Mouse (Mus musculus): Measurements from ENCODE around the gene Ajm1. TPM values are rescaled to one million over a fixed set of nuclear protein-coding genes. Genes with fewer than 3 reads are reported as not detected.
A peak's percentile ranks its signal among the peaks of the same experiment; 100 is the strongest.

The Ajm1 gene
- total and polyA plus RNA-seq, 3 experiments = 0.05 to 1.1 (median 0.35) TPM

DNA sequence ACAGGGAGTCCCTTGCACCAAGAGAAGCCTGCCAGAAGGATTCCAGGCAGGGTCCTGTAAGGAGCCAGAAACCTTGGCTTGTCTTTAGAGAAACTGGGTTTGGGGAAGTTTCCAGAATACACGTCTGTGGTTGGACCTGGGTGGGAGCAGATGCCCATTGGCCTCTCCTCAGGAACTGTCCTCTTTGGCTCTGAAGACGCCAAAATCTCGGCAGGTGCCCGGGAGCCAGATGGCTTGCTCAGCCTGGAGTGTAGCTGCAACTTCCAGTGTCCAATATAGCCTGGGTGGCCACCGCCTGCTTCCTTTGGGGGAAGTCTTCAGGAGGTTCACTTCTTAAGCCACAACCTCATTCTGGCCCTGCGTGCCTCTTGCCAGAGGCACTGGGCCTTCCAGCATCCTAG lies 344 bp upstream of the Ajm1 start:
- H3K4me3 ChIP-seq (ENCODE audit: low read depth, low read length) = no peak overlapping the region
- peaks cover 4% of the 10 kb centered on the region; the same call in 1 of the 2 replicates for H3K27me3 ChIP-seq (ENCODE audit: insufficient read depth, low read length)
- peaks cover 51% of the 10 kb centered on the region for H3K36me3 ChIP-seq (replicated peaks)
- no peak for TF ChIP-seq TAL1 (conservative IDR thresholded peaks at IDR 0.05; ENCODE audit: low read depth, low read length)
- no peak for TF ChIP-seq GATA1 (IDR thresholded peaks at IDR 0.05; ENCODE audit: borderline replicate concordance, low read length)
- ATAC-seq (ENCODE audit: extremely low read depth, insufficient number of reproducible peaks, low FRiP score, poor library complexity, severe bottlenecking) (no peak; the same call in 1 of the 2 replicates), DNase-seq (ENCODE audit: low spot score) (no peak)
- H3K4me1 ChIP-seq (ENCODE audit: insufficient read depth, low read depth, low read length) = peaks cover 28% of the 10 kb centered on the region
- H3K9me3 ChIP-seq (replicated peaks) = peaks cover 38% of the 10 kb centered on the region

- H3K4me1 ChIP-seq (ENCODE audit: insufficient read depth, low read depth, low read length) = peaks cover 30% of the 10 kb centered on the region
- no peak for TF ChIP-seq GATA1 (IDR thresholded peaks at IDR 0.05; ENCODE audit: borderline replicate concordance, low read length)
- TF ChIP-seq GATA2 (IDR thresholded peaks at IDR 0.05; ENCODE audit: borderline replicate concordance, low read depth, low read length) = no peak
- TF ChIP-seq CTCF (IDR thresholded peaks at IDR 0.05; ENCODE audit: low read depth, low read length) = no peak
- peaks cover 39% of the 10 kb centered on the region for H3K36me3 ChIP-seq (replicated peaks)
- no peak overlapping the region for H3K4me3 ChIP-seq (ENCODE audit: low read depth, low read length)
- H3K27me3 ChIP-seq (ENCODE audit: insufficient read depth, low read length) = peaks cover 4% of the 10 kb centered on the region; the same call in 1 of the 2 replicates
- peaks cover 50% of the 10 kb centered on the region for H3K9me3 ChIP-seq (replicated peaks)
- ATAC-seq (ENCODE audit: extremely low read depth, insufficient number of reproducible peaks, low FRiP score, poor library complexity, severe bottlenecking) = no peak
- no peak for DNase-seq (ENCODE audit: low spot score)
Measured at GRCm38 (mm10) chr2:25580621-25581101, 896 bp downstream of the Ajm1 start.

DNA sequence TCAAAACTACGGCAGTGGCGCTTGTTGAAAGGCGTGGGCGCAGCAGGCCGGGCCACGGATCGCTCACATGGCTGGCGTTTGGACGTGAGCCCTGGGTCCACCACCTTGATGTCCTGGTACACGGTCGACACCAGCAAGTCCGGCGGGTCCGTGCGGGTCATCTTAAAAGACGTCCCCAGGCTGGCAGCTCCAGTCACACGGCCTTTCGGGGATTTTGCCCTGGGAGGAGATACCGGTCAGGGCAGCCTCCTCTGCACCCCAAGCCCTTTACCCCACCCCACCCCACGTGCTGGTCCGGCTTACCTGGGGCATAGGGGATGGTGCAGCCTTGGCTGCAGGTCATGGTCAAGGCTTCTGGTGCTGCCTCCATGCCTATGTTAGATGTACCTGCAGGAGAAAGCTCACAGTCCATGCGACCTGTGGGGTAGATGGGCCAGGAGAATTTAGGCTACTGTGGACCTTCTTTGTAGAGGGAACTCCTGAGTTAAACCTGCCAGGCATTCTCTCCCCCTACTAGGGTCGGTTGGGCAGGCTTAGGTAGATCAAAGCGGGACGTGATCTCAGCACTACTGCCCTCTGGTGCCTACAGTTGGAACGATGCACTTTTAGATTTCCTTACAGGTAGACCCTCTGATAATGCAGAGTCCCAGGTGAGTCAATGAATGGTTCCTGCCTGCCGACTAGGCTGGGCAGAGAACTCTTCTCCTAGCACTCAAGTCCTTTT lies 1.7 kb downstream of the Ajm1 start:
- ATAC-seq (ENCODE audit: extremely low read depth, insufficient number of reproducible peaks, low FRiP score, poor library complexity, severe bottlenecking) (no peak), DNase-seq (ENCODE audit: low spot score) (no peak)
- TF ChIP-seq TAL1 (conservative IDR thresholded peaks at IDR 0.05; ENCODE audit: low read depth, low read length) = no peak
- TF ChIP-seq POLR2AphosphoS5 (IDR thresholded peaks at IDR 0.05; ENCODE audit: insufficient replicate concordance, low read depth, low read length) = no peak
- H3K4me3 ChIP-seq (ENCODE audit: low read depth, low read length) = peak overlapping the region; percentile 44; the same call in 1 of the 2 replicates
- peaks cover 31% of the 10 kb centered on the region for H3K36me3 ChIP-seq (replicated peaks)
- H3K9me3 ChIP-seq (replicated peaks) = peaks cover 54% of the 10 kb centered on the region
- H3K27me3 ChIP-seq (ENCODE audit: insufficient read depth, low read length) = peaks cover 4% of the 10 kb centered on the region; the same call in 1 of the 2 replicates
- peaks cover 37% of the 10 kb centered on the region for H3K4me1 ChIP-seq (ENCODE audit: insufficient read depth, low read depth, low read length)

DNA sequence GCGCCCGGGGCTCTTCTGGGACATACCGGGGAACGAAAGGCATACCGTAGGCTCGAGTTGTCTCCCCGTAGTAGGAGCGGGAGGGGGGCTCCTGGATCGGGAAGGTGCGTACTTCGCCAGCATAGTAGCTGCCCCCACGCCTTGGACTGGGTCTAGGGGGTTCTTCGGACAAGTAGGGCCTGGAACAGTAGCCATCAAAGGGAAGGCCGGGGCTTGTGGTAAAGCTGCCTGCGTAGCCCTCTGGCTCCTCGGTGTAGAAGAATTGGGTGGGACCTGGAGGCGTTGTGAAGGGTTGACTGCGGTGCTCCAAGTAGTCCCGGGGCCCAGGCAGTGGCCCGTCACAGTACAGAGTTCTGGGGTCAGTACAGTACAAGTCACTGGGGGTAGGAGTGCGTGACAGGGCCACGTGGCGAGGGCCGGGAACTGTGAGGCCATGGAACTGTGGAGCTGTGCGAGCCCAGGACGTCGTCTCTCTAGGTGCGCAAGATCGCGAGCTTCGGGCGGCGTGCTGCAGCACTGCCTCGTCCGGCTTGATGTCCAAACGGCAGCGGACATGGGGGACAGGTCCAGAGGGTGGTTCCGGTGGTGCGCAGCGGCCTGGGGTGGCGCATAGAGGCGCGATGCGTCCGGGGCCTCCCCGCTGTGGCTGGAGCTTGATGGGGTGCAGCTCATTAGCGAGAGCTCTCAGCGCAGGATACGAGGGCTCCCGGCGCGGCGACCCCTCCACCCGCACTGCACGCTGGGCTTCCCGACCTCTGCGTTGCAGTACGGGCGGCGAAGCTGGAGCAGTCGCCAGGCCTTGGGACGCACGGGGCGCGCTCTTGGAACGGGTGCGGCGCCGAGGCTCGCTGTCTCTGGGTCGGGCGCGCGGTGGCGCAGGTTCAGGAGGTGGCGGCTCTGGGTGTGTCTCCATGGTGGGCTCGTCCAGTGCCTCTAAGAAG lies 2.5 kb downstream of the Ajm1 start:
- Histone ChIP-seq H3K4me3 (ENCODE audit: low read depth, low read length) (peak overlapping the region; percentile 58; the same call in 1 of the 2 replicates), H3K4me1 (ENCODE audit: insufficient read depth, low read depth, low read length) (peaks cover 45% of the 10 kb centered on the region), H3K27me3 (ENCODE audit: insufficient read depth, low read length) (peaks cover 4% of the 10 kb centered on the region; the same call in 1 of the 2 replicates), H3K36me3 (replicated peaks) (peaks cover 23% of the 10 kb centered on the region), H3K9me3 (replicated peaks) (peaks cover 54% of the 10 kb centered on the region)
- no peak for DNase-seq (ENCODE audit: low spot score)
- ATAC-seq (ENCODE audit: extremely low read depth, insufficient number of reproducible peaks, low FRiP score, poor library complexity, severe bottlenecking) = no peak
- no peak for TF ChIP-seq POLR2AphosphoS5 (IDR thresholded peaks at IDR 0.05; ENCODE audit: insufficient replicate concordance, low read depth, low read length)
- TF ChIP-seq GATA1 (IDR thresholded peaks at IDR 0.05; ENCODE audit: borderline replicate concordance, low read length) = no peak
- no peak for TF ChIP-seq TAL1 (conservative IDR thresholded peaks at IDR 0.05; ENCODE audit: low read depth, low read length)
- TF ChIP-seq GATA2 (IDR thresholded peaks at IDR 0.05; ENCODE audit: borderline replicate concordance, low read depth, low read length) = no peak
- no peak for TF ChIP-seq CTCF (IDR thresholded peaks at IDR 0.05; ENCODE audit: low read depth, low read length)

DNA sequence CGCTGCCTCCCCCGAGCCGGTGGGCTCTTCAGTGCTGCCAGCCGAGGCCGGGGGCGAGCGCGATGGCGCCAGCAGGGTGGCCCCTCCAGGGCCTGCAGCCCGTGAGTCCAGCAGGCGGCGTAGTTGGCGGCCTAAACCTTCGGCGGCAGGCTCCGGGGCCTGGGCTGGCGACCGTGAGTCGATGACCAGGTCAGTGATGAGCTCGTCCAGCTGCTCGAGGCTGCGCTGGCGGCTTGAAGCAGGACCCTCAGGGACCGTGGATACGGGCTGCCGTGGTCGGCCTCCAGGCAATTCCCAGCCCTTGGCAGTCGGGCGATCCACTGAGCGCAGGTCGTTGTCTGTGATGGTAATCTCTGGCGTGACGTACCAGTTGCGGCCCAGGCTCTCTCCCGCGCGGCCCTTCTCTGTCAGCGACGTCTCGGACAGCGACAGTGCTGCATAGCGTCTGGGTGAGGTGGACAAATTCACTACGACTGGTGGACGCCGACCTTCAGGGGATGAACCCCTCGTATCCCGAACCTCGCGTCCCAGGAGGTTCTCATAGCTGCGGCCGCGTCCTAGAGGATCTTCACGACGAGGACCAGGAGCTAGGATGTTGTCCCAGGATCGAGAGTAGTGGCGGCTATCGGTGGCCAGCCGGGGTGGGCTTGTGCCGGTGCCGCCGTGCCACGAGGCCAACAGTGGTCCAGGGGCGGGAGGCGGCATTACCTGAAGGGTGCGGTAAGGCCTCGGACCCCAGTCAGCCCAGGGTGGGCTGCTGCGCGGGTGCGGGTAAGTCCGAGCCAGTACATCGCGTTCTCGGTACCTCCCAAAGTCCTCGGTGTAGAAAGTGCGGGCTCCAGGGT lies 3.4 kb downstream of the Ajm1 start:
- Histone ChIP-seq H3K4me1 (ENCODE audit: insufficient read depth, low read depth, low read length) (peaks cover 51% of the 10 kb centered on the region), H3K36me3 (replicated peaks) (peaks cover 17% of the 10 kb centered on the region), H3K27me3 (ENCODE audit: insufficient read depth, low read length) (peaks cover 4% of the 10 kb centered on the region; the same call in 1 of the 2 replicates), H3K9me3 (replicated peaks) (peaks cover 54% of the 10 kb centered on the region), H3K4me3 (ENCODE audit: low read depth, low read length) (peak overlapping the region; percentile 58; the same call in 1 of the 2 replicates)
- TF ChIP-seq CTCF (IDR thresholded peaks at IDR 0.05; ENCODE audit: low read depth, low read length) = no peak
- TF ChIP-seq POLR2AphosphoS5 (IDR thresholded peaks at IDR 0.05; ENCODE audit: insufficient replicate concordance, low read depth, low read length) = no peak
- no peak for TF ChIP-seq GATA1 (IDR thresholded peaks at IDR 0.05; ENCODE audit: borderline replicate concordance, low read length)
- no peak for TF ChIP-seq TAL1 (conservative IDR thresholded peaks at IDR 0.05; ENCODE audit: low read depth, low read length)
- TF ChIP-seq GATA2 (IDR thresholded peaks at IDR 0.05; ENCODE audit: borderline replicate concordance, low read depth, low read length) = no peak
- ATAC-seq (ENCODE audit: extremely low read depth, insufficient number of reproducible peaks, low FRiP score, poor library complexity, severe bottlenecking) (no peak), DNase-seq (ENCODE audit: low spot score) (no peak)

Measured in G1E (cell line).